Mouse (Mus musculus) erythroblast, adult 5-6 weeks (primary cell): Measurements from ENCODE around the gene Nell2. TPM values are rescaled to one million over a fixed set of nuclear protein-coding genes. Genes with fewer than 3 reads are reported as not detected.

Experiments used
- ATAC-seq: replicated peaks from 2 replicates; pipeline ENCODE4 v1.8.0; 2016; ENCODE audit warnings: moderate number of reproducible peaks, mild to moderate bottlenecking, moderate TSS enrichment, inconsistent platforms; ENCODE audit not compliant: poor library complexity, low FRiP score, severe bottlenecking
- total RNA-seq, 2 experiments: library from RNA; stranded (forward) in 1 of 2; stranded (reverse) in 1 of 2; fragments of 150-400 nt in 1 of 2; fragments of 200-764, 138-1000 nt in 1 of 2; gene quantifications; 2 replicates each; pipeline versions ENCODE4 v1.2.3 to v1.2.4; 2015 to 2017; ENCODE audit warnings: low replicate concordance in 2 of 2

The Nell2 gene
- total RNA-seq, 2 experiments from 2014 or later, result not detected

DNA sequence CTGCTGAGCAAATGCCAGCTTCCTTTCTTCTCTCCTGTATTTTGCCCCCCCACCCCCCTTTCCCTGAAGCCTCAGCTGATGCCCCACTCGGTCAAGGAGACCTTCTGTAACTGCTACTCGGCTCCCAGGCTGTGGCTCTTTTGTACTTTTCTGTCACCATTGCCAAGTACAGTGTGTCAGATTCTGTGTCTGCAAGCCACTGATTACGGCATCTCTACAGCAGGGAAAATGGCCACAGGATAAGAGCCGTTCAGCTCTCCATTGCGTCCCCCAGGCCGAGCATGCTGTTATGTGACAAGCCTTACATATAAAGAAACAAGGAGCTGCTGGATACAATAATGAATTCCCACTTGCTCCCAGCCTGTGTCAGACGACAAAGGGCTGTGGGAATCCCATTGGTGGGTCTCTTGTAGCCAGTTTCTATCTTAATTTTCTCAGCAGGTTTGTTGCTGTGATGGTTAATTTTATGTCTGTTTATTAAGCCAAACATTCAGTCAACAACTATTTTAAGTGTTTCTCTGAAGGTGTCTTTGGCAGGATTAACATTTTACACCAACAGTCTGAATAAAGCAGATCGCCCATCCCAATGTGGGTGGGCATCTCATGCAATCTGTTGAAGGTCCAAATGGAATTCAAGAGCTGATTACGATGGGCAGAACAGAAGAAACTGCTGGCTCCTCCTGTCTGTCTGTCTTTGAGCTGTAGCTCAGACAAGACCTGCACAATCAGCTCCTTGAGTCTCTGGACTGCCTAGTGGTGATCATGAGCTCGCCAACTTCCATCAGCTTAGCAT, 391.1 kb downstream of the Nell2 start:
- ATAC-seq, result no peak

DNA sequence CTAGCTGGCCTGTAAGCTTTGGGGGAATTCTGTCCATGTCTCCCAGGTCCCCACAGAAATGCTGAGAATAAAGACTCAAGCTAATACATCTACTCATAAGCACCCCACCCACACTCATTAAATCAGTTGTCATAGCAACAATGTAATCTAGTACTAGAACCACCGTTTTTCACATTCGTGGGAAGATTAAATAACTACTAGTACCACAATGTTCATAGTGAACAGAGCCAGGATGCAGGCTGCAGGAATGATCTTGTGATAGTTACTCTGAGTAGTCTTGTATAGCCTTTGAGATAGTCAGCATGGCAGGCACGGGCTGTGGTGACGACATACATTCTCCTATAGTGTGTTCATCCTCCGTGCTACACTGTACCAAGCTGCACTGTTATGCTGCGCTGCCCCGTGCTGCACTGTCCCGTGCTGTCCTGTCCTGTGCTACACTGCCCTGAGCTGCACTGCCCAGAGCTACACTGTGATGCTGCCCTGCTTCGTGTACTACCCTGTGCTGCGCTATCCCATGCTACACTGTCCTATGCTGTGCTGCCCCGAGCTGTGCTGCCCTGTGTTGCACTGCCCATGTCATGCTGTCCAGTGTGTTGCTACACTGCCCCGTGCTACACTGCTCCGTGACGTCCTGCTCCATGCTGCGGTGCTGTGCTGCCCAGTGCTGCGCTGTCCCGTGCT, 392.3 kb downstream of the Nell2 start:
- no peak for ATAC-seq

DNA sequence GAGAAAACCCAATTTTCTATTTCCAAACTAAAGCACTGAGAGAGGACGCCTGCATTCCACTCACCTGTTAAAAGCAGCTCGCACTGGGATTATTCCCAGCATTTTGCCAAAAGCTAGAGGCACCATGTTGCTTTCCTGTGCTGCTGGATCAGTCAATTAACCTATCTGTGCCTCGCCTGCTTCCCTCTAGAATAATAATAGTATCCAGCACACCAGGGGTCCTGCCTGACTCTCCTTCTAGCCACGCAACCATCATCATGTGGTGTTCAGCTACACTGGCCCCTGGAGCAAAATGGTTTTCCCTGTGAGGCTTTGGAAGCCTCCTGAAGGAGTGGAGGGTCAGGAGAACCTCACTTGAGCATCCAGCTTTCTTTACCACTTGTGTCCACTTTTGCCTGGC, 397.0 kb downstream of the Nell2 start:
- no peak for ATAC-seq

DNA sequence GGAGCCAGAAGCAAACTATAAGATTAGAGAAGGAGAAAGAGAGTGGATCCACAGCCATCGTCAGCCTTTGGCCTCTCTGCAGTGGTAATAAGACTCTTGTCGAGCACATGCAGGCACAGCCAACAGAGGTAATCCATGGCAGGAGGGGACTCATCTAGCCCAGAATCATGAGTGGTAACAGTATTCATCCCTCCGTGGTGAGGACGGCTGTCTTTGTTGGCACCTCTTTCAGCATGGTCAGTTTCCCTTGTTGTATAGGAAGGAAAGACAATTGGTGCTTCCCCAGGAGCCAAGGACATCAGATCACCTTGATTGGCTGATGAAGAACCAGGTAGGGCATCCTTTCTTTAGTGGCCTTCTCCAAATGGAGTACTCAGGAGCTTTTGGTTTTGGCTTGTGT, 419.7 kb downstream of the Nell2 start:
- no peak for ATAC-seq

DNA sequence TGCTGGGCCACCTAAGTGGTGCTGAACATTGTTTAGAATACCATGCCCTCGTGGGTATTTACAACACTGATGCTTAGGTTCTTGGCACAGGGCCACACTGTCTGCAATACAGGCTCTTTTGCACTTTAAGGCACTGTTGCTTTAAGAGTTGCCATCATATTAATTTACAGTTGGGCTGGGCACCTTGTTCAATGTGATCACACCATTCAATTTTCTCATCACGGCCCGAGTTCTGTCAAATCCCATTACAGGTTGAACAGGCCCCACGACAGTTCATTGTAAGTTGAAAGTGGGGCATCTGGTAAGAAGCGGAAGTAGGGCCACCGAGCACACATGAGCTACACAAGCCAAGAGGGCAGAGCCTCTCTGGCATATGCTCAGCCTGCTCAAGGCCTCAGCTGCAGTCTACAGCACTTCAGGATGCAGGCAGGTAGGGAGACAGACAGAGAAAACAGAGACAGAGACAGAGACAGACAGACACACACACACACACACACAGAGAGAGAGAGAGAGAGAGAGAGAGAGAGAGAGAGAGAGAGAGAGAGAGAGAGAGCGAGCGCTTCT, 421.0 kb downstream of the Nell2 start:
- no peak for ATAC-seq

DNA sequence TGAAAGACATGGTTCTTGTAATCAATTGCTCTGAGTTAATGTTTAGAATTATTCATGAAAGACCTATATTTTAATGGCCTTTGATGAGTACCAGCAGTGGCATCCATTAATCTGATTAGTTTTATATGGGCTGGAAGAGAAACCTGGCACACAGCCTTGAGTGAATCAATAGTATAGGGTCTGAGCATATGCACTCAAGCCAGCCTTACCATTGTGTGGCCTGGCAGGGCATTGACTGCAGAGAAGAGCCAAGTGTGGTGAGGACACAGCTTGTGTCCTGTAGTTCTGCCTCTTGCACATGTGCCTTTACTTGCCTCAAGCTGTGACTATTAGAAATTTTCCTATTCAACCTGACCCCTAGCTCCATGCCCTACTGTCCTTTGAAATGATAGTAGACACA, 426.8 kb downstream of the Nell2 start:
- ATAC-seq, result no peak

DNA sequence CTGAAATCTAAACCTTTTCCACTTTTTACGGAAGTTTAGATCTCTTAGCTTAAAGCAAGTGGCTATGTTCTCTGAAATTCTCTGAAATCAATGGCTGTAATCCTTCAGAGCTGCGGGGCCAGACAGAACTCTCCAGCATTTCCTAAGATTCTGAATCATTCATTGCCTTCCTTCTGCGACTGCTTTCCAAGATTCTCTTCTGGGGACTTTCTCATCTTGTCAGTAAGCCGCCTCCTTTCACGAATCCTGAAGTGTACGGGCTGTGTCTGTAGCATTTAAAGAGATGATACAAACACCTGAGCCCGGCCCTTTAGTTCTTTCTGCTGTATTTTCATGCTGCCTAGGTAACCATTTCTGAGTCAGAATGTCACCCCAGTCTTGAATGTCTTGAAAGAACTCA, 428.2 kb downstream of the Nell2 start:
- no peak for ATAC-seq

DNA sequence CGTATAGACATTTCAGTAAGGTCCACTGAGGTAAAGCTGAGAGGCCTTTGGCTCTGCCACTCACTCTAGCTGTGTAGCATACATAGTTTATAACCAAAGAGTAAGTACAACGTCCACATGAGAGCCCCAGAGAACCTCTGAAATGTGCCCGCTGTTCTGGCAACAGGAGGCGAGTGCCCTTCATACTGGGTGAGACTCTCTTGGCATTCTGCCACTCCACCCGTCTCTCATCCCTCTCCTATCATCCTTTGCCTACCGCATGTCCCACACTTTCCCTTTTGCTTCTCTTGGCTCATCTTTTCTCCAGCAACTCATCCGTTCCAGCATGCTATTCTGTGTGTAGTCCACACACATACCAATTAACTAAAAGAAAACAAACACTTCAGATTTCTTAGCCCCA, 442.4 kb downstream of the Nell2 start:
- no peak for ATAC-seq

DNA sequence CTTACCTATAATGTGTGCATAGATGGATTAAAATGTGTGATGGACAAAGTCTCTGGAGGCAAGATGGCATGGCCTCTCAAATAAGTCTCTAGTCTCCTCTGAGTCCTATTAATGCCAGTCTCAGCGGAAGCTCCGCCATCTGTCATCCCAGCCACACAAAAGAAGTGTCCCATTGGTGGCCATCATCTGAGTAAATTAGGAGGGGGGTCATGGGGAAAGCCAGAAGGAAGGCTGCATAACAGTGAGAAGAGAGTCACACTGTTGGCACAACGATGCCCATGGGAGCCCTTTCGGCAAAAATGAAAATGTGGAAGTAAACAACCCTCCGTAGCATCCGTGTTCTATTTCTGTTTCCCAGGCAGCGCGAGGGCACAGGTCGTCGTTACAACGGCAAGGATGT, 446.7 kb downstream of the Nell2 start:
- ATAC-seq, result no peak

DNA sequence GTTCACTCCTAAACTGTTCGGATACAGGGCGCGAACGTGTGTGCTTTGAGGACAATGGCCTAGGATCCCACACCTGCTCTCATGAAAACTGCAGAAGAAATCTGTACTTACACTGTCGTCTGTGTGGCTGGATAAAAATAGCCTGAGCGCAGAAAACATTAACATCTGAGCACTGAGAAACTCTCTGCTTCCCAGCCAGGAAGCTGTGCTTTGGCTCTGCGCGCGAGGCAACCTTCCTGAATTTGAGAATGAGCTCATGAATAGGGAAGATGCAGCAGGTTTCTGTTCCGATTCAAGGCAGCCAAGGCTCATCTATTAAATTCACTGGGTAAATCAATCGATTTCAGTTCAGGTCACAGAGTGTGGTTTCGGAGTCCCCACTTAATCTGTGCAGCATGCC, 453.0 kb downstream of the Nell2 start:
- ATAC-seq, result no peak

DNA sequence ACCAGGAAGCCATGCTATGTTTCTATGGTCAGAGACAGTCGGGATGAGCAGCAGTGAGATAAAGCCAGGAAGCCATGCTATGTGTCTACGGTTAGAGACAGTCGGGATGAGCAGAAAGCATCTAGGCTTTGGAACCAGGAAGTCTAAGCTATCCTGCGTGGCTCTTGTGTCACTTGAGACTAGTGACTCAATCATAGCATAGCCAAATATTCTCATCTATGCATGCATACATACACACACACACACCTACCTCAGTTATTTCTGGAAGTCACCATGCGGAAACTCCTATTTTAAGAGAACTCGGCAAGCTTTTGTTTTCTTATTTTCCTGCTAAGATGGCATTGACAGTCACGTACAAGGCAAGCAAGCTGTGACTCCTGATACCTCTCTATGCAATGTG, 457.5 kb downstream of the Nell2 start:
- ATAC-seq, result no peak

DNA sequence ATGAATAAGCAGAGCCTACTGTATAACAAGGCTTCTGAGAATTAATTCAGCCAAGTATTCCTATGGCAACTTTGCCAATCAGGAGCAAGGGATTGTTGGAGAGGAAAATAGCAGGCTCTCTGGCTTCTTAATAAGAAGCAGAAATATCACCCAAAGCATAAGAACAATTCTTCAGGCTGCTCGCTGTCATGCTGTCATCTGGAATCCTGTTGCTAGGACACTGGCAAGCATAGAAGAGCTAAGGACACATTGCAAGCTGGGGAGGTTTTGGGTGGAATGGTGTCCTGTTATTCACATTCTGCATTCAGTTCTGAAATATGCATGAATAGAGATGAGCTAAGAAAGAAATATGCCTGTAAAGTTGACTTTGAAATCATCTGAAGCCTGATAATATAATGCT, 459.6 kb downstream of the Nell2 start:
- ATAC-seq, result no peak

DNA sequence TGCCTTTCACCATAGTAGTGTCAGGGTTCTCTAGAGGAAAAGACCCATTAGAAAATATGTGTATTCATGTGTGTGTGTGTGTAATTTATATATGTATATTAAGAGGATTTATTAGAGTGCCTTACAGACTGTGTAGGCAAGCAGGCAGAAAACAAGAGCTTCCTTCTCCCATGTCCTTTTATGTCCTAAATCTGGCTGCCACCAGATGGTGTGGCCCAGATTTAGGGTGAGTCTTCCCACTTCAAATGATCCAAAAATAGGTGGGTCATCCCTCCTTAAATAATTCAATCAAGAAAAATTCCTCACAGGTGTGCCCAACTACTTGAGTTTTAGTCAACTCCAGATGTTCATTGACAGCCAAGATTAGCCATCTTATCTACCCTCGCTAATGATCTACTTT, 460.3 kb downstream of the Nell2 start:
- no peak for ATAC-seq

DNA sequence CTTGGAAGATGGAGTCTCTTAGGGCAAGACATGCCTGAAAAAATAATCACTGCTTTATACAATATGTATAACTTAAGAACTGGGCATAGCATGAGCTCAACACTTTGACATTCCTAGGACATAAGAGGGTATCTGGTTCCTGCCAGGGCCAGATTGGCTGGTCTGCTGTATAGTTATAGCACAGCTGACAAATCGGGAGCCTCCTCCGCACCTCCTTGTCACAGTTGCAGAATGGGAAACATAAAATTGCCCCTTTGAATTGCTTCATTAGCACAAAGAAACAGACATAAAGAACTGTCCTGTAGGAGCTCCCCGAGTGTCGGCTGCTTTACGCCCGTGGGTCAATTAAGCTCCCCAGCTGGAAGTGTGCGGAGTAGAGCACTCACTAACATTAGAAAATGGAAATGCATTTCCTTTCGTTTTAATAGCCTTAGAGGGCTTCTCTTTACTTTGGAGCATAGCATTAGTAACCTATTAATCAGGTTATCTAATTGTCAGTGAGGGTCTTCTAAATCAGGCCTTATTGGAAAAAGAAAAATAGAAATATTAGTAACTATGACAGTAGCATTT, 473.2 kb downstream of the Nell2 start:
- ATAC-seq, result no peak

DNA sequence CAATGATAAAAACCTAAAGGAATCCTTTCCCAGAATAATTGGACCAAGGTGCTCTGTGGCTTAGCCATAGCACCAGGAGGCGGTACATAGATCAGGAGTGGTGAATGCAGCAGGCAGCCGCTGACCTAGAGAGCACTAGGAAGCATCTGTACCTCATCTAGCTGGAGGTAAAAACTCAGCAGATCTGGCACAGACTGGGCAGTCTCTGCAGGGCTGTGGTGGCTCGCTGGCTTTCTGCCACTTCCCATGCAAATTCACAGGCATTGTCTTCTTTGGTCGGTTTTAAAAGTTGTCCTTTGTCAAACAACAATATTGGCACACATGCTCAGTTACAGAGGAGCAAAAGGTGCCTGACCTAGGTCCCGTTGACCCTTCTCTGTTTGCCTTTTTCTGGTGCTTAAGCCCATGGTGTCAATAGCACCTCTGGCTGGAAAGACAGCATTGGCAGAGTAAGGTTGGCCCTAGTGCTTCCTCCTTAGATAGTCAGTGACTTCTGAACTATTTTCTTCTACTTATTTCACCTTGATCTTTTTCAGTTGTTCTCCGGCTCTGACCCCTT, 479.1 kb downstream of the Nell2 start:
- ATAC-seq, result no peak

DNA sequence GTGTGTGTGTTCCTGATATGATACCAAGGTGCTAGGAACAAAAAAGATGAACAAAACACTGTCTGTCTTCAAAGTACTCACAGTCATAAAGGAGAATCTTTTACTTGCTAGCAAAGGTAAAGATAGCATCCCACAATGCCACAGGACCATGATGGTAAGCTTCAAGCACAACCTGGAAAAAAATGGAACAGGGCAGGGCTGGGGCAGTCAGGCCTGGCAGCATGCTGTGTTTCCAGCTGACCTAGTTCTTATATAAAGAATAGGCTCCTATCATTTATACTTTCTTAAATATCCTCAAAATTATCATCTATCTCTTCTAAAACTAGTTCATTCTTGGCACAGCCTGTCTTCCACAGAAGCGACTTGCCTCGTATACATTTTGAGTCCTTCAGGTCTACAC, 480.9 kb downstream of the Nell2 start:
- no peak for ATAC-seq

DNA sequence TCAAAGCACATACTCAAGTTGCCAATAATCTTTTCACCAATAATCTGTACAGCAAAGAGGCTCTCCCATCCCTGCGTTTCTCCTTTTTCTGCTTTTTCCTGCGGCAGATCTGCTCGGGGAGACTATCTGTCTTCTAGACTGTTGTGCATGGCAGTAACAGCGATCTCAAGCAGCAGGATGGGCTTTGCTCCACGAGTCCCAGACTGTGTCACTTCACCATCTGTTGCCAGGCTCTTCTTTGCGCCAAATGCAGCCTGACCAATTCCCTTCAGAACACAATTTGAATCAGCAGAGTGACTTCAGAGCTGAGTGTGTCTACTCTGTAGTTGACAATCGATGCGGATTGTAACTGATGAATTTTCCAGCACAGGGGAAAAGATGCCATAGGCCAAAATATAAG, 484.3 kb downstream of the Nell2 start:
- ATAC-seq, result no peak

DNA sequence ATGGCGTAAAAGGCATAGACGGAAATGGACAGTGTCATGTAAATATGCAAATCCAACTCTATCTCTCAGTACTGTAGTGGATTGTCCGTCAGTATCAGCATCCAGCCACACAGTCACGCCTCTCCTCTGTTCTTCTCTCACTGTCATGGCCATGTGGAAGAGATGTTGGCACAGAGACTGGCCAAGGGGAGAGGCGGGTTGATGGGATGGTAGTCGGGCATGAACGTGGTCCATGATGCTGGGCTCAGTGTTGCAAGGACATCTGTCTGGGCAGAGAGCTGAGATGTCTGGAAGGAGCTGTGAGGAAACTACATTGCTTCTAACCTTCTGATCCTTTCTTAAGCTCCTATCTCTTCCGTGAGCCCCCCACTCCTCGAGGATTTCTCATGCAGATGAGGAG, 485.9 kb downstream of the Nell2 start:
- no peak for ATAC-seq

DNA sequence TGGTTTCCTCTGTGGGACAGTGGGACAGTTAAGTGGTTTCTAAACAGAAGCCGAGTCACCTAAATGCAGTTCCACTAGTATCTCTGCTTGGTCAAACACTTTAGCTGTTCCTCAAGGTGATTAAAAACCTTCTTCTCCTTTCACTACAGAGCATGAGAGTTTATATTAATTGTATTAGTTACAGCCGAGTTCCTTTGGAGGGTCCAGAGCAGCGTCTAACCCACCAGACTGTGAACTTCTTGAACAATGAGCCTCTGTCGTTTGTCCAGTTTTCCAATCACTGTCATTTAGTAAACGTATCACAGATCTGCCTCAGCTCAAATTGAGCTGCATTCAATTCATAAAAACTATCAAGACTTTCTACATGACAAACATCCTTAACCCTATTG, 498.9 kb downstream of the Nell2 start:
- ATAC-seq, result no peak

DNA sequence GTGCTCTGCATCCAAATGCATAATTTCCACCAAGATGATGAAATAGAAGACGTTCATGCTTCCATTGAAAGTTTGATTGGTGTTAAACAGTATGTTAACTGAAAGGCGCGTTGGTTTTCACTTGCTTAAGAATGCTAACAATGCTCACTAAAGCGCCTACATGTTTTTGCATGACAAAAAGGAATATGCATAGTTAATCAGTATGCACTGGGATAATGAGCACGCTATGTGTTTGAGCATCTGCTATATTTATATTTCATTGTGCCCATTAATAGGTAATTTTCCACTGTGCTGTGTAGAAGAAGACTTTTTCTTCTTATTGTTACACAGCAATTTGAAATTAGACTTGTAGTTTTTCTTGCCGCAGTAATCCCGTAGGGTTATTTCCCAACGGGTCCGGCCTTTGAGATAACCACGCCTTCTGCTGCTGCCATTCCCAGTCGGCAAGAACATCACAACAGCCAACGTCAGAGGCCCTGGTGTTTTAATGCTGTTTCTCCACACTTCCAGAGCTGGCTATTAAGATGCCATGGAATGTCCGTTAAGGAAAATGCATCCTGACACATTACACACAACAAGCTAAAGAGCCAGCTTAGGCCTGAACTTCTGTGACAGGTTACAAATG, 499.4 kb downstream of the Nell2 start:
- ATAC-seq, result no peak
